Mouse (Mus musculus): ENCODE results near the gene Cyb5d2. TPM values are rescaled to one million over a fixed set of nuclear protein-coding genes. Genes with fewer than 3 reads are reported as not detected.

The Cyb5d2 gene
- total RNA-seq, 2 experiments from 2014 or later = 5.4 to 6.6 TPM

Other genes with a start within 250 kb of the Cyb5d2 start
- 9.2 and 14.0 TPM in 2 replicates for gene Spns3, start 245.6 kb downstream of the Cyb5d2 start, total RNA-seq (2014; fragmentation: Nextera tagmentation)
- gene Spns3, start 245.6 kb downstream of the Cyb5d2 start, total RNA-seq (2017) = 3.8 and 7.1 TPM in 2 replicates
- gene Ube2g1, start 188.9 kb downstream of the Cyb5d2 start, total RNA-seq (2014; fragmentation: Nextera tagmentation) = 27.1 and 37.5 TPM in 2 replicates
- gene Ube2g1, start 188.9 kb downstream of the Cyb5d2 start, total RNA-seq (2017) = 35.6 and 54.0 TPM in 2 replicates
- gene Ankfy1, start 106.1 kb downstream of the Cyb5d2 start, total RNA-seq (2014; fragmentation: Nextera tagmentation) = 27.7 and 30.3 TPM in 2 replicates
- gene Ankfy1, start 106.1 kb downstream of the Cyb5d2 start, total RNA-seq (2017) = 24.0 and 28.9 TPM in 2 replicates
- gene Zzef1, start 84 bp upstream of the Cyb5d2 start, total RNA-seq (2014; fragmentation: Nextera tagmentation) = 38.9 and 40.4 TPM in 2 replicates
- 26.9 and 27.3 TPM in 2 replicates for gene Zzef1, start 84 bp upstream of the Cyb5d2 start, total RNA-seq (2017)
- 16.4 and 28.3 TPM in 2 replicates for gene Atp2a3, start 165.0 kb upstream of the Cyb5d2 start, total RNA-seq (2014; fragmentation: Nextera tagmentation)
- 14.9 and 15.7 TPM in 2 replicates for gene Atp2a3, start 165.0 kb upstream of the Cyb5d2 start, total RNA-seq (2017)
- 1.8 and 3.1 TPM in 2 replicates for gene P2rx1, start 203.0 kb upstream of the Cyb5d2 start, total RNA-seq (2014; fragmentation: Nextera tagmentation)
- 2.2 TPM in 1 of 2 replicates, not detected in the other for gene P2rx1, start 203.0 kb upstream of the Cyb5d2 start, total RNA-seq (2017)
- 0.12 and 0.28 TPM in 2 replicates for gene Camkk1, start 222.9 kb upstream of the Cyb5d2 start, total RNA-seq (2014; fragmentation: Nextera tagmentation)
- gene Camkk1, start 222.9 kb upstream of the Cyb5d2 start, total RNA-seq (2017) = 0.53 TPM in 1 of 2 replicates, not detected in the other